Mouse (Mus musculus): ENCODE results near the gene Zdhhc25.

The Zdhhc25 gene

GRCm38 (mm10) chr15:88600002-88600401 lies at the start of gene Zdhhc25:
Gene Zdhhc25 (plus strand): TSS chr15:88600302.
- in situ Hi-C loops (cut with MboI, MseI): no loop called here

GRCm38 (mm10) chr15:88552852-88553251 lies 47.2 kb upstream of the Zdhhc25 start:
- in situ Hi-C loops (cut with MboI, MseI): no loop called here

GRCm38 (mm10) chr15:88555476-88555875 lies 44.6 kb upstream of the Zdhhc25 start:
- in situ Hi-C loops (cut with MboI, MseI): no loop called here

- in situ Hi-C loops (cut with MboI, MseI): no loop called here
These were observed 39.5 kb upstream of the Zdhhc25 start for GRCm38 (mm10) chr15:88560637-88561036.

GRCm38 (mm10) chr15:88561058-88561730 lies 38.9 kb upstream of the Zdhhc25 start:
- in situ Hi-C loops (cut with MboI, MseI): no loop called here

GRCm38 (mm10) chr15:88565307-88565706 lies 34.8 kb upstream of the Zdhhc25 start:
- in situ Hi-C loops (cut with MboI, MseI): no loop called here

GRCm38 (mm10) chr15:88565806-88566205 lies 34.3 kb upstream of the Zdhhc25 start:
- in situ Hi-C loops (cut with MboI, MseI): no loop called here

- in situ Hi-C loops (cut with MboI, MseI): no loop called here
These were observed 29.4 kb upstream of the Zdhhc25 start for GRCm38 (mm10) chr15:88570697-88571096.

GRCm38 (mm10) chr15:88579461-88579860 lies 20.6 kb upstream of the Zdhhc25 start:
- in situ Hi-C loops (cut with MboI, MseI): no loop called here

GRCm38 (mm10) chr15:88602496-88602895 lies 2.4 kb downstream of the Zdhhc25 start:
- in situ Hi-C loops (cut with MboI, MseI): no loop called here

- in situ Hi-C loops (cut with MboI, MseI): no loop called here
These were observed 3.1 kb downstream of the Zdhhc25 start for GRCm38 (mm10) chr15:88603091-88603732.

- in situ Hi-C loops (cut with MboI, MseI): no loop called here
These were observed 3.6 kb downstream of the Zdhhc25 start for GRCm38 (mm10) chr15:88603733-88604119.

- in situ Hi-C loops (cut with MboI, MseI): no loop called here
These were observed 4.7 kb downstream of the Zdhhc25 start for GRCm38 (mm10) chr15:88604669-88605414.

GRCm38 (mm10) chr15:88605415-88605785 lies 5.3 kb downstream of the Zdhhc25 start:
- in situ Hi-C loops (cut with MboI, MseI): no loop called here

- in situ Hi-C loops (cut with MboI, MseI): no loop called here
These were observed 17.0 kb downstream of the Zdhhc25 start for GRCm38 (mm10) chr15:88617125-88617524.

GRCm38 (mm10) chr15:88618008-88618773 lies 18.1 kb downstream of the Zdhhc25 start:
- in situ Hi-C loops (cut with MboI, MseI): no loop called here

- in situ Hi-C loops (cut with MboI, MseI): no loop called here
These were observed 19.9 kb downstream of the Zdhhc25 start for GRCm38 (mm10) chr15:88620017-88620416.

GRCm38 (mm10) chr15:88623891-88624290 lies 23.8 kb downstream of the Zdhhc25 start:
- in situ Hi-C loops (cut with MboI, MseI): no loop called here

- in situ Hi-C loops (cut with MboI, MseI): no loop called here
These were observed 24.8 kb downstream of the Zdhhc25 start for GRCm38 (mm10) chr15:88624874-88625277.

GRCm38 (mm10) chr15:88625303-88626066 lies 25.4 kb downstream of the Zdhhc25 start:
- in situ Hi-C loops (cut with MboI, MseI): no loop called here

- in situ Hi-C loops (cut with MboI, MseI): no loop called here
These were observed 26.9 kb downstream of the Zdhhc25 start for GRCm38 (mm10) chr15:88626886-88627488.
